Mouse (Mus musculus) A20 (cell line): Measurements from ENCODE around the gene Vmn1r65.
"Not testable (repeated sequence)": the region's sequence is repeated elsewhere in the genome, so short reads cannot be mapped to it uniquely, and the experiment has no call there.

Source experiments
- DNase-seq: peaks from one replicate; pipeline ENCODE4 v3.0.0-alpha.2; 2011; ENCODE audit warnings: low read depth, low spot score

Gene Vmn1r65

DNA sequence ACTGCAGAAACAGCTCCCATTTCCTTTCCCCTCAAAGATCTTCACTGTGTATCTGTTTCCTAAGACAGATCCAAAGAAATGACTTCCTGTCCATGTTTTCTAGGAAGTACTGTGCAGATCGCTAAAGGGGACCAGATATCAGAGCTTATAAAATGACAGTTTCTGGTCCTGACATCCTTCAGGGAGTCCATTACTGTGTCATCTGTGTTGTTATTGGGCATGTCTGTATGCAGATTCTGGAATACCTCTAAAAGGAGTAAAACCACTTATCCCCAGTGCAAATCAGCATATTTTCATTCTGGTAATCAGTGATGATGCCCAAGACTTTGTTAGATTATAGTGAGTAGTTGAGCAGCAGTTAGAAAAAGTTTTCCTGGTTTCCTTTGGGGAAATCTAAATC is at the start of gene Vmn1r65:
TSS of gene Vmn1r65 (minus strand) at position 101 of the 400 bp plus-strand sequence.
- no peak for DNase-seq

DNA sequence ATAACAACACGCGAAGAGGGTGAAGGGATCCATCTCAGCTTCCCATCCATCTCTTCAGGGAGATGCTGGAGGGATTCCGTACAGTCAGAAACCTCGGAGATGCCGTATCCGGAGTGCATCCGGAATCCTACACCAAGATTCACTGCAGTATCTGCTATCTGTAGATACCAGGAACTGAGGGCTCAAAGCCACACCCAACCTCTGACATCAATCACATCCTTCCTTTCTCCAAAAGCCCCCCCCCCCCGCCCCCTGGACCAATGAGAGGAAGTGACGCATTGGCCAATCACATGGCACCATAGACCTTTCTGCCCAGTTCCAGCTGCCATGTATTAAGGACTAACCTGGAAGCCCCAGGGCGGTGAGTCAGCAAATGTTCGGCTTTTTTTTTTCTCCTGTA is 34.1 kb upstream of the Vmn1r65 start, which contains the start of gene Nlrp4c:
TSS of gene Nlrp4c (plus strand) at position 301 of the 400 bp plus-strand sequence.
- DNase-seq: no peak

- not testable (repeated sequence) for DNase-seq
Measured at GRCm38 (mm10) chr7:5982426-5982825, 28.4 kb downstream of the Vmn1r65 start.

GRCm38 (mm10) chr7:5972546-5972945 is 38.3 kb downstream of the Vmn1r65 start:
- DNase-seq: not testable (repeated sequence)
